Mouse (Mus musculus) lung, postnatal 10 days (tissue): ENCODE results near the gene Mapk6.
A peak's percentile ranks its signal among the peaks of the same experiment; 100 is the strongest.
"Not testable (repeated sequence)": the region's sequence is repeated elsewhere in the genome, so short reads cannot be mapped to it uniquely, and the experiment has no call there.

Source experiments
- DNase-seq: peaks from one replicate; pipeline ENCODE4 v3.0.0; 2021

The Mapk6 gene

DNA sequence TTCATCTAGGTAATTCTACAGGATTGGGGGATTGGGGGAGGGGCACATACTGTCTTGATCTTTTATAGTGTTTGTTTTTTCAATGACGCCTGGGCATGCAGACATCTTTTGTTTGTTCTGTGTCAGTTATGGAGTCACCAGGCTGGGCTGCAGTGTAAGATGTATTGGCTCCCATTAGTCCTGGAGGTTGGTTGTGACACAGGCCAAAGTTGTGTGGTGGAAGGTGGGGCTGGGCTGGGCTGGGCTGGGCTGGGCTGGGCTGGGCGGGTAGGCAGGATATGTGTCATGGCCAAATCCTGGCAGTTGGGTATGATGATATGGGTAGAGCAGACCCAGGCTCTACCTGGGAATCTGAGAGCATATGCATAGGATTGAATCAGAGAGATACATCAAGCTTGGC lies 31.0 kb downstream of the Mapk6 start:
- DNase-seq = no peak

GRCm38 (mm10) chr9:75376428-75376827 lies 33.4 kb downstream of the Mapk6 start:
- no peak for DNase-seq

DNA sequence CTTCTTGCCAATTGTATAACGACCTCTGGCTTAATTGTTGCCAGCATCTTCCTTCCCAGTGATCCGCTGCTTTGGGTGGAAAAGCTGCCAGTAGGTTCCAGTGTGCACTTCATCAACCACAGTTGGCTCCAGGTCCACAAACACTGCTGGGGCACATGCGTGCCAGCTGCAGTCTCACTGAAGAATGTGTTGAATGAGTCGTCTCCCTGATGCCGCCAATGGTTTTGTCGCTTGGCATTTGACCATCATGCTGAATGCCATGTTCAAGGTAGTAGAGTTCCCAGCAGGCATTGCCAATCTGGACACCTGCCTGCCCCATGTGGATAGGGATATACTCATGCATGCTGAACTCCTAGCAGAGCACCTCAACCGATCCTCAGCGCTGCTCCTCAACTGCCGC lies 34.2 kb downstream of the Mapk6 start:
- DNase-seq = no peak

GRCm38 (mm10) chr9:75368779-75369178 lies 41.0 kb downstream of the Mapk6 start:
- DNase-seq = no peak

DNA sequence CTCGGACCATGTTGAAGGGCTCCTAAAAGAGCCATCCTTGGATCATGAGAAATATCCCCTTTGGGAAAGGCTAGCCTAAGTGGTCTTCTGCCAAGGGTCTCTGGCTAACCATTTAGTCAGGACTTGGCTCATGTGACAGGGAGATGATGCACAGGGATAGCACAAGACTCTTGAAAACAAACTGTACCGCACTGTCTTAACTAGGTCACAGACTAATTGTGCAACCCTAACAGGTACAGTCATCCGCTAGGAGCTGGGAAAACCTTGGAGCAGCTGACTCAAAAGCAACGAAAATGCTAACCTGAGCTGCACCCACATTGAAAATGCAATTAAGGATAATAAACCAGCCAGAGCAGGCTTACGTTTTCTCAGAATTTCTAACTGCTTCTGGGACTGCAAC lies 43.6 kb downstream of the Mapk6 start:
- no peak for DNase-seq

- DNase-seq = no peak
These were observed 44.6 kb downstream of the Mapk6 start for GRCm38 (mm10) chr9:75365195-75365594.

GRCm38 (mm10) chr9:75363702-75364101 lies 46.1 kb downstream of the Mapk6 start:
- DNase-seq = not testable (repeated sequence)

- no peak for DNase-seq
These were observed 46.8 kb downstream of the Mapk6 start for GRCm38 (mm10) chr9:75363001-75363400.

GRCm38 (mm10) chr9:75362201-75362600 lies 47.6 kb downstream of the Mapk6 start:
- DNase-seq = peak; percentile 15

DNA sequence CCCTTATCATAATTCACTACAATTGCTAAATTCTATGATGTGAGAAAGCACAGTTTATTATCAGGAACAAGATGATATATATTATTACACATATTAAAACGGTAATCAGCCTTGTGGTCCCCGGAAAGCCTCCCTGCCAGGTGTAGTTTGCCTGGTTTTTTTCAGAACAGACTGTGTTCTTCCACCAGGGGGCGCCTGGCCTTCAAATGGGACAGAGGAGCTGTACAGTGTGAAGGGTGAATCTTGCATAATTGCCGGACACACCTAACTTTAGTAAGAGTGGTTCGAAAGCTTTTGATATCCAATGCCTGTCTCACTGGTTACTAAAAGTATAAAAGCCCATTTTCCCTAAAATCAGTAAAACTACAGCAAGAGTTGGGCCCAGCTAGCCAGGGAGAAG lies 48.1 kb downstream of the Mapk6 start:
- peak; percentile 86 for DNase-seq

- no peak for DNase-seq
These were observed 52.6 kb downstream of the Mapk6 start for GRCm38 (mm10) chr9:75357087-75357654.

GRCm38 (mm10) chr9:75355783-75356182 lies 54.0 kb downstream of the Mapk6 start:
- no peak for DNase-seq

GRCm38 (mm10) chr9:75353094-75353493 lies 56.7 kb downstream of the Mapk6 start:
- no peak for DNase-seq

- DNase-seq = no peak
These were observed 61.2 kb downstream of the Mapk6 start for GRCm38 (mm10) chr9:75348641-75349040.

- DNase-seq = no peak
These were observed 61.7 kb downstream of the Mapk6 start for GRCm38 (mm10) chr9:75348066-75348465.

GRCm38 (mm10) chr9:75347458-75347857 lies 62.3 kb downstream of the Mapk6 start, which contains the start of gene Bcl2l10:
Gene Bcl2l10, plus strand, starts transcription at chr9:75347758.
- no peak for DNase-seq

GRCm38 (mm10) chr9:75342433-75342832 lies 67.4 kb downstream of the Mapk6 start:
- DNase-seq = no peak

DNA sequence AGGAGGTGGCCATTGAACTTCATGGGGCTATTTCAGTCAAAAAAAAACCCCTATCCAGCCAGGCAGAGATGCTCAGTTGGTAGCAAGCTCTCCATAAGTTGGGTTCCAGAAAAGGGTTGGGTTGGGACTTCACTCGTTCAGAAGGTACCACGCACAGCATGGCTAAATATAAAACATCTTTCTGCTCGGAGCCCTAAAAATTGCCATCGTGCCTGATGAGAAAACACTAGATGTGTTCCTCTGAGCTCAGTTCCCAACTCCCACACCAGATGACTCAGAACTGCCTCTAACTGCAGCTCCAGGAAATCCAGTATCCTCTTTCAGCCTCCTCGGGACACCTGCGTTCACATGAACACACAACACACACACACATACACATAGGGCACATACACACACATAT lies 71.8 kb downstream of the Mapk6 start:
- DNase-seq = no peak

GRCm38 (mm10) chr9:75334440-75334839 lies 75.4 kb downstream of the Mapk6 start:
- no peak for DNase-seq

DNA sequence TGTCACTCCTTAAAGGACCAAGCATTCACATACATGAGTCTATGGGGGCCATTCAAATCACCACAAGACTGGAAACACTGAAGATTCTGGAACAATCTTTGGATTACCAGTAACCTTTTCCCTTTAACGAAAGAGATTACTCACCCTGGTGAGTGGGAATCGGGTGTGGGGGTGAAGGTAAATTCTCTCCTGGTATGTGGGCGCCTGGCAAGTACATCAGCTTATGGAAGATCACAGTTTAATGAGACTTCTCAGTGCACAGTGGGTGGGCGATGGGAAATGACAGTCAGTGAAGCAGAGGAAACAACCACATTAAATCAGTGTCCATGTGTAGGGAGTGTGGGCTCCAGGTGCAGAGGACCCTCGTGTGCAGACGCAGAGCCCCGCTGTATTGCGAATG lies 79.0 kb downstream of the Mapk6 start:
- DNase-seq = no peak

DNA sequence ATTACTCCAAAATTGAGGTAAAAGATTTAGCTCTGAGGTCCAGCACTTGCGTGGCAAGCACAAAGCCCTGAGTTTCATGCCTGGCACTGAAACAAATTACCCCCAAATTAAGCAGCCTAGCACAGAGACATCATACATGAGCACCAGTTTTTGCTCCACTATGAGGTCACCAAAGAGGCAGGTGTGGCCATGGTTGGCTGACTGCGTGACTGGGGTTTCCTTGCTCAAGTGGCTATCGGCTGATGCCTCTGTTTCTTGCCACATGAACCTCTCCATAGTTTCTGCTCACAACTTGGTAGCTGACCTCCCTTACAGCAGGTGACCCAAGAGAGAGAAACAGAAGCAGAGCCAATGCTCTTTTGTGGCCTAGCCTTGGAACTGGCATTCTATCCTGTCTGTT lies 81.8 kb downstream of the Mapk6 start:
- no peak for DNase-seq

GRCm38 (mm10) chr9:75322099-75322885 lies 87.5 kb downstream of the Mapk6 start:
- DNase-seq = no peak

GRCm38 (mm10) chr9:75319365-75319764 lies 90.4 kb downstream of the Mapk6 start:
- DNase-seq = no peak
